In the genomic region with DNA sequence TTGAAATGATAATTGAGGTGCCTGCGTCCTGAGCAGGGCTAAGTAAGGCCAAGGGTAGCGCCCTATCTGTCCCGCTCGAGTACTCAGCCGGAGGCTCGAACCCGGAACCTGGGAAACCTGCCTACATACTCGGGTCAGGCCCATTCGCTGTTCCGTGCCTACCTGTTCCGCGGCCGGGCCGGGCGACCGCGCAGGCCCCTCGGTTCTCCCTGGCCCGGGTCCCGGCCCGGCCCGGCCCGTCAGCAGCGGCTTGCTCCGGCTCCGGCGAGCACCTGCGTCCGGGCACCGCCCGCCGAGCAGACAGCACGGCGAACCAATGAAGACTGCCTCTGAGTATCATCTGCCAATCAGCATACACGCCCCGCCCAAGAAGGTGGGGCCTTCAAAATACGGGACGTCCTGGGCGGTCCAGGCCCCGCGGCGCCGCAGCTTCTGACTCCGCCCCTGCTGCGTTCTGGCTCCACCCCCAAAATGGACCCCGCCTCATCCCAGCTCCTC, we compare ENCODE assay signal across 8 mouse cellular contexts. TPM values are rescaled to one million over a fixed set of nuclear protein-coding genes. Genes with fewer than 3 reads are reported as not detected.
DNase-seq lines count a peak whose midpoint lies in the region; ATAC-seq and TF ChIP-seq lines count a peak whose summit lies in the region.

TSS of gene March2 (minus strand) at position 287 of the 498 bp plus-strand sequence.

- no peak for TF ChIP-seq CTCF in C2C12 (IDR thresholded peaks at IDR 0.05; ENCODE audit: control insufficient read depth, insufficient read depth, insufficient read length)
- no peak for TF ChIP-seq CTCF in brain, embryonic 14.5 days (IDR thresholded peaks at IDR 0.05; ENCODE audit: borderline replicate concordance, extremely low read depth, insufficient read depth, insufficient read length)
- no peak for TF ChIP-seq CTCF in liver, adult 2 months (IDR thresholded peaks at IDR 0.05; ENCODE audit: low read depth, low read length)

- H3K27me3 ChIP-seq in C2C12 (ENCODE audit: control insufficient read depth, insufficient read depth, insufficient read length) (no peaks in the 10 kb centered on the region), myocyte (ENCODE audit: control insufficient read depth, insufficient read depth, insufficient read length) (no peaks in the 10 kb centered on the region)
- no peaks in the 10 kb centered on the region for H3K27me3 ChIP-seq in erythroblast, embryonic 14.5 days (ENCODE audit: control insufficient read depth)
- H3K27me3 ChIP-seq in heart, embryonic 11.5 days (ENCODE audit: control insufficient read depth, insufficient read depth, low read length) = no peaks in the 10 kb centered on the region
- no peaks in the 10 kb centered on the region for H3K27me3 ChIP-seq in kidney, embryonic 16.5 days (ENCODE audit: insufficient read depth, low read length)
- H3K27me3 ChIP-seq in liver, adult 2 months (ENCODE audit: control insufficient read depth, insufficient read depth, low read length) = no peaks in the 10 kb centered on the region
- no peaks in the 10 kb centered on the region for H3K27me3 ChIP-seq in splenic B cell, adult 2 months (ENCODE audit: control insufficient read depth, insufficient read depth, low read length, poor library complexity, severe bottlenecking)

- H3K27ac ChIP-seq in heart, embryonic 11.5 days (ENCODE audit: low read depth, low read length) = no peak within 1 kb of the TSS
- H3K27ac ChIP-seq in kidney, embryonic 16.5 days (ENCODE audit: low read length) = no peak within 1 kb of the TSS
- H3K27ac ChIP-seq in liver, adult 2 months (replicated peaks; ENCODE audit: insufficient read depth, low read depth, low read length) = peak within 1 kb of the TSS; percentile 96

- no peaks in the 10 kb centered on the region for H3K9me3 ChIP-seq in erythroblast, embryonic 14.5 days (ENCODE audit: control insufficient read depth, low read length)
- no peaks in the 10 kb centered on the region for H3K9me3 ChIP-seq in heart, embryonic 11.5 days (replicated peaks; ENCODE audit: control insufficient read depth, low read length)
- H3K9me3 ChIP-seq in kidney, embryonic 16.5 days (ENCODE audit: low read length) = no peaks in the 10 kb centered on the region

- H3ac ChIP-seq in C2C12 (ENCODE audit: control insufficient read depth, insufficient read length, low read depth) = peak within 1 kb of the TSS; percentile 74
- H3ac ChIP-seq in myocyte (ENCODE audit: control insufficient read depth, insufficient read length) = no peak within 1 kb of the TSS

- peak; percentile 98 for DNase-seq in brain, embryonic 14.5 days (ENCODE audit: low read depth)
- peak; percentile 88 for DNase-seq in liver, adult 2 months (ENCODE audit: extremely low read depth, low read depth, low spot score)
- peak; percentile 96 for DNase-seq in splenic B cell, adult 2 months (ENCODE audit: low read depth, low spot score)

- peak; percentile 99 for ATAC-seq in heart, embryonic 11.5 days (replicated peaks; ENCODE audit: insufficient number of reproducible peaks, low FRiP score, low TSS enrichment)
- ATAC-seq in kidney, embryonic 16.5 days (ENCODE audit: low FRiP score, low TSS enrichment) = peak; percentile 100

- 1% methylated on average over 46 of the region's 46 CpGs for WGBS in heart, embryonic 11.5 days (ENCODE audit: insufficient replicate concordance)
- WGBS in kidney, embryonic 16.5 days = under 1% methylated on average over 46 of the region's 46 CpGs
- 1% methylated on average over 46 of the region's 46 CpGs for WGBS in liver, adult 2 months

- TF ChIP-seq POLR2A in brain, embryonic 14.5 days (IDR thresholded peaks at IDR 0.05; ENCODE audit: borderline replicate concordance, extremely low read depth, insufficient read depth, insufficient read length, poor library complexity, severe bottlenecking) = peak; percentile 73
- peak; percentile 82 for TF ChIP-seq POLR2A in liver, adult 2 months (IDR thresholded peaks at IDR 0.05; ENCODE audit: extremely low read depth, insufficient read depth, low read length)
- TF ChIP-seq POLR2A in myocyte (IDR thresholded peaks at IDR 0.05; ENCODE audit: insufficient read length, low read depth) = peak; percentile 62

- H3K4me1 ChIP-seq in erythroblast, embryonic 14.5 days (ENCODE audit: control insufficient read depth) = peaks cover 58% of the 10 kb centered on the region
- H3K4me1 ChIP-seq in heart, embryonic 11.5 days (ENCODE audit: control insufficient read depth, insufficient read depth, low read length) = no peaks in the 10 kb centered on the region
- H3K4me1 ChIP-seq in kidney, embryonic 16.5 days (ENCODE audit: insufficient read depth, low read length) = 0 out of 2 replicates have a peak, but pooled peaks cover 6% of the 10 kb centered on the region
- peaks cover 10% of the 10 kb centered on the region for H3K4me1 ChIP-seq in liver, adult 2 months (ENCODE audit: control insufficient read depth, insufficient read depth, low read length)

- H3K4me3 ChIP-seq in C2C12 (ENCODE audit: insufficient read depth, poor library complexity, severe bottlenecking) = peak within 1 kb of the TSS; percentile 78
- H3K4me3 ChIP-seq in erythroblast, embryonic 14.5 days (replicated peaks) = peak within 1 kb of the TSS; percentile 74
- peak within 1 kb of the TSS; percentile 61 for H3K4me3 ChIP-seq in heart, embryonic 11.5 days (ENCODE audit: low read depth, low read length)
- peak within 1 kb of the TSS; percentile 89 for H3K4me3 ChIP-seq in kidney, embryonic 16.5 days (ENCODE audit: low read length)
- peak within 1 kb of the TSS; percentile 75 for H3K4me3 ChIP-seq in liver, adult 2 months (ENCODE audit: insufficient read depth, low read depth, low read length)
- H3K4me3 ChIP-seq in myocyte = peak within 1 kb of the TSS; percentile 46

- H3K36me3 ChIP-seq in C2C12 (ENCODE audit: control insufficient read depth, insufficient read depth) (no peaks in the 10 kb centered on the region), myocyte (ENCODE audit: control insufficient read depth, insufficient read depth) (no peaks in the 10 kb centered on the region)
- H3K36me3 ChIP-seq in erythroblast, embryonic 14.5 days (ENCODE audit: control insufficient read depth) = peaks cover 43% of the 10 kb centered on the region
- H3K36me3 ChIP-seq in heart, embryonic 11.5 days (ENCODE audit: control insufficient read depth, insufficient read depth, low read length) = no peaks in the 10 kb centered on the region
- no peaks in the 10 kb centered on the region for H3K36me3 ChIP-seq in kidney, embryonic 16.5 days (ENCODE audit: insufficient read depth, low read length)
- H3K36me3 ChIP-seq in liver, adult 2 months (ENCODE audit: control insufficient read depth, insufficient read depth, low read length) = no peaks in the 10 kb centered on the region
- no peaks in the 10 kb centered on the region for H3K36me3 ChIP-seq in splenic B cell, adult 2 months (ENCODE audit: control insufficient read depth, insufficient read depth, low read length, poor library complexity, severe bottlenecking)

- peak within 1 kb of the TSS; percentile 70 for H3K4me2 ChIP-seq in heart, embryonic 11.5 days
- H3K4me2 ChIP-seq in kidney, embryonic 16.5 days (replicated peaks; ENCODE audit: low read depth, low read length) = peak within 1 kb of the TSS; percentile 83
- peak within 1 kb of the TSS; percentile 83 for H3K4me2 ChIP-seq in myocyte (ENCODE audit: low read depth)

- H3K79me2 ChIP-seq in C2C12 (ENCODE audit: control insufficient read depth, insufficient read depth) (no peaks in the 10 kb centered on the region), myocyte (ENCODE audit: control insufficient read depth, insufficient read depth) (peaks cover 6% of the 10 kb centered on the region)
- H3K79me2 ChIP-seq in liver, adult 2 months (ENCODE audit: control insufficient read depth, insufficient read depth, low read length) = peaks cover 2% of the 10 kb centered on the region; the same call in 1 of the 2 replicates

- peak within 1 kb of the TSS; percentile 74 for H3K9ac ChIP-seq in heart, embryonic 11.5 days (ENCODE audit: low read depth, low read length)
- peak within 1 kb of the TSS; percentile 84 for H3K9ac ChIP-seq in kidney, embryonic 16.5 days (replicated peaks; ENCODE audit: low read length)
- H3K9ac ChIP-seq in liver, adult 2 months (ENCODE audit: low read depth, low read length) = peak within 1 kb of the TSS; percentile 83

- H3K79me3 ChIP-seq in C2C12 (ENCODE audit: low read depth) = no peaks in the 10 kb centered on the region

TF ChIP-seq in C2C12, 6 proteins besides CTCF, POLR2A, EP300 and RAD21:
- no peak for TF ChIP-seq CEBPB (IDR thresholded peaks at IDR 0.05; ENCODE audit: low read depth)
- TF ChIP-seq USF1 (IDR thresholded peaks at IDR 0.05; ENCODE audit: low read depth) = no peak
- no peak for TF ChIP-seq MYOG (IDR thresholded peaks at IDR 0.05; ENCODE audit: control insufficient read depth, extremely low read depth, insufficient read length)
- TF ChIP-seq MAX (IDR thresholded peaks at IDR 0.05) = no peak
- no peak for TF ChIP-seq FOSL1 (IDR thresholded peaks at IDR 0.05; ENCODE audit: insufficient read depth, low read length, poor library complexity, severe bottlenecking)

TF ChIP-seq in myocyte, 11 proteins besides CTCF, POLR2A, EP300 and RAD21:
- TF ChIP-seq MYOD1 (IDR thresholded peaks at IDR 0.05; ENCODE audit: control insufficient read depth in 1 of 3, insufficient read length in 2 of 3, low read depth in 2 of 3) (peak in 2 of 3 experiments; percentile 37 to 59), CEBPB (IDR thresholded peaks at IDR 0.05; ENCODE audit: insufficient read depth, poor library complexity, severe bottlenecking) (no peak), TCF3 (IDR thresholded peaks at IDR 0.05; ENCODE audit: insufficient read length, low read depth) (no peak), TCF12 (IDR thresholded peaks at IDR 0.05; ENCODE audit: insufficient read depth, poor library complexity, severe bottlenecking) (no peak), SRF (IDR thresholded peaks at IDR 0.05; ENCODE audit: control insufficient read depth, insufficient read length, low read depth) (peak; percentile 48), REST (IDR thresholded peaks at IDR 0.05; ENCODE audit: insufficient read depth, insufficient read length) (no peak), MYOG (IDR thresholded peaks at IDR 0.05; ENCODE audit: control insufficient read depth in 1 of 3, insufficient read depth in 1 of 3, insufficient read length in 2 of 3, low read depth in 2 of 3) (peak in 2 of 3 experiments; percentile 9 to 60)

RNA-seq across cellular contexts. Expression of gene March2, which starts in this region (rescaled TPM):
- 30.9 TPM for polyA plus RNA-seq in C2C12 (2012; fragmentation: generic; extraction: Trizol)
- polyA plus RNA-seq in brain, embryonic 14.5 days (2012; rRNA removed) = 59.3 and 65.7 TPM in 2 replicates
- polyA plus RNA-seq in erythroblast, embryonic 14.5 days (2012) = 80.5 and 112 TPM in 2 replicates
- polyA plus RNA-seq in heart, embryonic 11.5 days (2014; fragmentation: Nextera tagmentation; extraction: Ambion mirVana) = 73.6 and 83.2 TPM in 2 replicates
- polyA plus RNA-seq in kidney, embryonic 16.5 days (2015; fragmentation: Nextera tagmentation; extraction: Ambion mirVana) = 58.4 and 61.9 TPM in 2 replicates
- 65.1 and 71.2 TPM in 2 replicates for total RNA-seq in liver, adult 2 months (2014; rRNA removed)
- 92.3 and 94.0 TPM in 2 replicates for polyA plus RNA-seq in liver, adult 2 months (2012; rRNA removed)
- polyA plus RNA-seq in myocyte (2012; fragmentation: generic; extraction: Trizol) = 51.5 TPM
